Mouse (Mus musculus) MEL (cell line): ENCODE data around the gene Ilvbl. TPM values are rescaled to one million over a fixed set of nuclear protein-coding genes. Genes with fewer than 3 reads are reported as not detected.

Source experiments
- DNase-seq: peaks from one replicate; pipeline ENCODE4 v3.0.0; 2011; ENCODE audit warnings: low read depth, low spot score
- H3K27ac ChIP-seq: 2 replicates; pipeline ENCODE4 v1.5.1; 2012; ENCODE audit warnings: low read depth, mild to moderate bottlenecking, control low read depth, low read length, moderate library complexity; ENCODE audit not compliant: control insufficient read depth
- H3K27me3 ChIP-seq, 2 experiments: fragments of 150-350 bp in 1 of 2; sonication (generic) in 1 of 2; 2 replicates each; pipeline ENCODE4 v1.6.1; 2012; ENCODE audit warnings: low read length in 2 of 2, mild to moderate bottlenecking in 2 of 2, improper control_type of control experiment in 1 of 2, moderate library complexity in 1 of 2; ENCODE audit not compliant: insufficient read depth in 2 of 2, control insufficient read depth in 1 of 2
- H3K36me3 ChIP-seq, 2 experiments: 2 replicates each; pipeline ENCODE4 v1.6.1; 2012 to 2014; ENCODE audit warnings: low read length in 2 of 2, improper control_type of control experiment in 1 of 2, inconsistent platforms in 1 of 2, mild to moderate bottlenecking in 1 of 2; ENCODE audit not compliant: insufficient read depth in 2 of 2, control insufficient read depth in 1 of 2
- H3K4me1 ChIP-seq, 2 experiments: fragments of 150-350 bp in 1 of 2; sonication (generic) in 1 of 2; 2 replicates each; pipeline ENCODE4 v1.6.1; 2012; ENCODE audit warnings: low read length in 2 of 2, improper control_type of control experiment in 1 of 2, mild to moderate bottlenecking in 1 of 2; ENCODE audit not compliant: insufficient read depth in 2 of 2, control insufficient read depth in 1 of 2
- H3K4me3 ChIP-seq, 2 experiments: fragments of 150-350 bp in 1 of 2; sonication (generic) in 1 of 2; 2 replicates each; pipeline ENCODE4 v1.5.1; 2012; ENCODE audit warnings: low read depth in 2 of 2, low read length in 2 of 2, mild to moderate bottlenecking in 2 of 2, moderate library complexity in 2 of 2, control low read depth in 1 of 2, improper control_type of control experiment in 1 of 2; ENCODE audit not compliant: control insufficient read depth in 1 of 2, insufficient read depth in 1 of 2
- H3K79me2 ChIP-seq: 2 replicates; pipeline ENCODE4 v1.6.1; 2012; ENCODE audit warnings: mild to moderate bottlenecking, low read length, moderate library complexity; ENCODE audit not compliant: control insufficient read depth, poor library complexity, insufficient read depth
- H3K9ac ChIP-seq: 2 replicates; pipeline ENCODE4 v1.6.1; 2012; ENCODE audit warnings: low read depth, mild to moderate bottlenecking, control low read depth, low read length, moderate library complexity; ENCODE audit not compliant: control insufficient read depth, poor library complexity, severe bottlenecking
- H3K9me3 ChIP-seq: fragments of 150-350 bp; sonication (generic); replicated peaks from 2 replicates; pipeline ENCODE4 v1.6.1; 2012; ENCODE audit warnings: mild to moderate bottlenecking, low read length, improper control_type of control experiment, moderate library complexity; ENCODE audit not compliant: insufficient read depth
- CHD1 ChIP-seq: IDR thresholded peaks from 2 replicates; pipeline ENCODE4 v1.6.1; 2012; ENCODE audit warnings: low read depth, mild to moderate bottlenecking, inconsistent platforms, low read length, improper control_type of control experiment
- E2F4 ChIP-seq: IDR thresholded peaks from 2 replicates; pipeline ENCODE4 v1.6.1; 2011; ENCODE audit warnings: low read depth, low read length, improper control_type of control experiment, borderline replicate concordance
- ETS1 ChIP-seq: IDR thresholded peaks from 2 replicates; pipeline ENCODE4 v1.6.1; 2012; ENCODE audit warnings: low read depth, mild to moderate bottlenecking, inconsistent platforms, low read length, improper control_type of control experiment, moderate library complexity
- GABPA ChIP-seq: IDR thresholded peaks from 2 replicates; pipeline ENCODE4 v1.6.1; 2012; ENCODE audit warnings: low read depth, mild to moderate bottlenecking, inconsistent platforms, low read length, improper control_type of control experiment, moderate library complexity
- GATA1 ChIP-seq: IDR thresholded peaks from 2 replicates; pipeline ENCODE4 v1.6.1; 2011; ENCODE audit warnings: low read depth, low read length, improper control_type of control experiment
- JUND ChIP-seq: IDR thresholded peaks from 2 replicates; pipeline ENCODE4 v1.6.1; 2011; ENCODE audit warnings: low read depth, mild to moderate bottlenecking, improper control_type of control experiment, low read length
- MAX ChIP-seq: IDR thresholded peaks from 2 replicates; pipeline ENCODE4 v1.6.1; 2011; ENCODE audit warnings: low read length, improper control_type of control experiment
- MYB ChIP-seq: IDR thresholded peaks from 2 replicates; pipeline ENCODE4 v1.6.1; 2011; ENCODE audit warnings: mild to moderate bottlenecking, low read depth, low read length, improper control_type of control experiment
- NELFE ChIP-seq: IDR thresholded peaks from 2 replicates; pipeline ENCODE4 v1.6.1; 2011; ENCODE audit warnings: low read depth, low read length, improper control_type of control experiment
- POLR2A ChIP-seq, 2 experiments: IDR thresholded peaks; 2 replicates each; pipeline ENCODE4 v1.6.1; 2011 to 2012; ENCODE audit warnings: low read length in 2 of 2, mild to moderate bottlenecking in 2 of 2, control low read depth in 1 of 2, improper control_type of control experiment in 1 of 2, low read depth in 1 of 2, moderate library complexity in 1 of 2; ENCODE audit not compliant: control insufficient read depth in 1 of 2, insufficient read depth in 1 of 2, poor library complexity in 1 of 2
- POLR2AphosphoS2 ChIP-seq: IDR thresholded peaks from 2 replicates; pipeline ENCODE4 v1.6.1; 2011; ENCODE audit warnings: low read length, improper control_type of control experiment
- POLR2AphosphoS5 ChIP-seq: IDR thresholded peaks from 2 replicates; pipeline ENCODE4 v1.6.1; 2012; ENCODE audit warnings: low read depth, borderline replicate concordance, mild to moderate bottlenecking, inconsistent platforms, low read length, moderate library complexity, mixed read lengths
- RAD21 ChIP-seq: IDR thresholded peaks from 2 replicates; pipeline ENCODE4 v1.6.1; 2011; ENCODE audit warnings: mild to moderate bottlenecking, low read depth, low read length, improper control_type of control experiment
- SIN3A ChIP-seq: IDR thresholded peaks from 2 replicates; pipeline ENCODE4 v1.6.1; 2012; ENCODE audit warnings: low read length, improper control_type of control experiment, inconsistent platforms
- SMC3 ChIP-seq: IDR thresholded peaks from 2 replicates; pipeline ENCODE4 v1.6.1; 2011; ENCODE audit warnings: low read depth, low read length, improper control_type of control experiment
- UBTF ChIP-seq: IDR thresholded peaks from 2 replicates; pipeline ENCODE4 v1.6.1; 2012; ENCODE audit warnings: low read depth, mild to moderate bottlenecking, inconsistent platforms, low read length, improper control_type of control experiment, moderate library complexity, borderline replicate concordance; ENCODE audit not compliant: insufficient read depth
- USF1 ChIP-seq: IDR thresholded peaks from 2 replicates; pipeline ENCODE4 v1.6.1; 2014; ENCODE audit warnings: low read depth, mild to moderate bottlenecking, inconsistent platforms, low read length, improper control_type of control experiment, moderate library complexity
- ZKSCAN1 ChIP-seq: IDR thresholded peaks from 2 replicates; pipeline ENCODE4 v1.6.1; 2012; ENCODE audit warnings: low read depth, mild to moderate bottlenecking, inconsistent platforms, low read length, improper control_type of control experiment, moderate library complexity
- polyA plus RNA-seq, 2 experiments: library from polyadenylated mRNA; stranded (reverse) in 1 of 2; unstranded in 1 of 2; fragments of >175 nt in 1 of 2; fragments of >200 nt in 1 of 2; gene quantifications; 2 replicates each; pipeline versions ENCODE4 v1.2.1 to v1.2.4; 2012; ENCODE audit warnings: low replicate concordance in 2 of 2, low read depth in 1 of 2; ENCODE audit not compliant: insufficient read length in 2 of 2, insufficient read depth in 1 of 2, missing spikeins in 1 of 2
- total RNA-seq: library from RNA; depleted of rRNA; stranded (reverse); fragments of 300-350 nt; gene quantifications from 2 replicates; pipeline ENCODE4 v1.2.3, GENCODE M21; 2012

Gene Ilvbl
- total and polyA plus RNA-seq, 3 experiments, result 22.1 to 24.5 TPM; not detected in 1

GRCm38 (mm10) chr10:78586026-78586425, 11.9 kb downstream of the Ilvbl start:
- no peaks in the 10 kb centered on the region for H3K27me3 ChIP-seq
- no peaks in the 10 kb centered on the region for H3K9me3 ChIP-seq
- no peak overlapping the region for H3K9ac ChIP-seq
- no peaks in the 10 kb centered on the region for H3K4me1 ChIP-seq
- H3K36me3 ChIP-seq, result no peaks in the 10 kb centered on the region
- no peak overlapping the region for H3K27ac ChIP-seq
- DNase-seq, result no peak
- H3K79me2 ChIP-seq, result no peaks in the 10 kb centered on the region
- no peak overlapping the region for H3K4me3 ChIP-seq
- TF ChIP-seq POLR2A (IDR thresholded peaks at IDR 0.05; ENCODE audit: control insufficient read depth in 1 of 2, insufficient read depth in 1 of 2, low read depth in 1 of 2, low read length in 2 of 2, poor library complexity in 1 of 2) (no peak), RAD21 (no peak), MAX (no peak), POLR2AphosphoS5 (no peak), JUND (no peak), GATA1 (no peak), SMC3 (no peak), MYB (no peak), GABPA (no peak), USF1 (no peak), ZKSCAN1 (no peak)

- Histone ChIP-seq H3K27me3 (no peaks in the 10 kb centered on the region), H3K9me3 (no peaks in the 10 kb centered on the region), H3K27ac (no peak overlapping the region), H3K36me3 (no peaks in the 10 kb centered on the region), H3K79me2 (no peaks in the 10 kb centered on the region), H3K9ac (no peak overlapping the region), H3K4me1 (no peaks in the 10 kb centered on the region), H3K4me3 (no peak overlapping the region)
- DNase-seq, result no peak
- TF ChIP-seq SIN3A (no peak), ZKSCAN1 (no peak), POLR2A (IDR thresholded peaks at IDR 0.05; ENCODE audit: control insufficient read depth in 1 of 2, insufficient read depth in 1 of 2, low read depth in 1 of 2, low read length in 2 of 2, poor library complexity in 1 of 2) (no peak), SMC3 (no peak), POLR2AphosphoS2 (no peak), NELFE (no peak), ETS1 (no peak), CHD1 (no peak)
Observed at GRCm38 (mm10) chr10:78589291-78589690, 15.1 kb downstream of the Ilvbl start.

GRCm38 (mm10) chr10:78589901-78590300, 15.8 kb downstream of the Ilvbl start:
- DNase-seq, result no peak
- TF ChIP-seq E2F4, result no peak
- TF ChIP-seq MYB, result no peak
- TF ChIP-seq UBTF, result no peak
- H3K27me3 ChIP-seq, result no peaks in the 10 kb centered on the region

More at GRCm38 (mm10) chr10:78589901-78590300, 15.8 kb downstream of the Ilvbl start:
- no peaks in the 10 kb centered on the region for H3K79me2 ChIP-seq
- H3K36me3 ChIP-seq, result no peaks in the 10 kb centered on the region
- H3K9ac ChIP-seq, result no peak overlapping the region
- H3K4me1 ChIP-seq, result no peaks in the 10 kb centered on the region
- no peak overlapping the region for H3K4me3 ChIP-seq
- H3K9me3 ChIP-seq, result no peaks in the 10 kb centered on the region
- no peak overlapping the region for H3K27ac ChIP-seq
